Mouse (Mus musculus) layer of hippocampus, adult 9-10 months (tissue): ENCODE data around the gene Tom1.

Source experiments
- DNase-seq: peaks from one replicate; pipeline ENCODE4 v3.0.0; 2022; ENCODE audit warnings: low spot score

The Tom1 gene

DNA sequence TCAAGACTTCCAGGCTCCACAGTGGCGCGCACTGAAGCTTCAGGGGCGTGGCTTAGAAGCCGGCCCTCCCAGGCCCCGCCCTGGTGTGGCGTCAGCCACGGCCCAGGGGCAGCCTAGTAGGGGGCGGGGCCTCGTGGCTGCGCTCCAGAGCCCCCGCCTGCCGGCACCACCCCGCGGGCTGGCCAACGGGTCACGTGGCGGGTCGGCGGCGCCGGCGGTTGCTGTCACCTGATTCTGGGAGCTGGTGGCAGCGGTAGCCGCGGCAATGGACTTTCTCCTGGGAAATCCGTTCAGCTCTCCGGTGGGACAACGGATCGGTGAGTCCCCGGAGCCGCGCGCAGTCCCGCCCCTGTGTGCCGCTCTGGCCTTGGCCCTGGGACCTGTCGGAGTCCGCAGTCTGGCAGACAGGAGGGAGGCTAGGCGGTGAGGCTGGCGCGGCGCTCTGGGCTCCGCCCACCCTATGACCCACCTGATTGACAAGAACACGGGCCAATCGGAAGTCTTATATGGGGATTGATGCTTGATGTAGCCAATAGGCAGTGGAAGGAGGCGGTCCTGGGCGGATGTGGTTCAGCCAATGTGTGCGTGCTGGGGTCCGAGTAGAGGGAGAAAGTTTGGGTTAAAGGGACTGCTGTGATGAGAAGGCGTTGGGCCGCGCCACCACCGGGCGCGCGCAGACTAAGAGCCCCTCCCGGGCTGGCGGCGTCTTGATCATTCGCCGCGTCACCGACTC, at the start of gene Tom1:
Gene Tom1 (plus strand): TSS at position 195 of the 733 bp plus-strand sequence.
- DNase-seq: peak; percentile 99

DNA sequence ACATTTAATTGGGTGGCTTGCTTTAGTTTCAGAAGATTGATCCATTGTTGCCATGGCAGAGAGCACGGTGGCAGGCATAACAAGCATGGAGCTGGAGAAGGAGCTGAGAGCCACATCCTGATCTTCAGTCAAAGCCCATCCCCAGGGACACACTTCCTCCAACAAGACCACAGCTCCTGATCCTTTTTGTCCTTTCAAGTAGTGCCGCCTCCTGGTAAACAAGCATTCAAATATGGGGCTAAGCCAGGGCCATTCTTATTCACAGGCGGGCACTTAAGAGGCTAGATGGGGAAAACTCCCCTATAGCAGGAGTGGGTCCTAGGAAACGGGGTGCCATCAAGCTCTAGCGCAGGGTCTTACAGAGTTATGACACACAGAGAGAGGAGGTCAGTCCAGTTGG, 46.1 kb upstream of the Tom1 start:
- no peak for DNase-seq

DNA sequence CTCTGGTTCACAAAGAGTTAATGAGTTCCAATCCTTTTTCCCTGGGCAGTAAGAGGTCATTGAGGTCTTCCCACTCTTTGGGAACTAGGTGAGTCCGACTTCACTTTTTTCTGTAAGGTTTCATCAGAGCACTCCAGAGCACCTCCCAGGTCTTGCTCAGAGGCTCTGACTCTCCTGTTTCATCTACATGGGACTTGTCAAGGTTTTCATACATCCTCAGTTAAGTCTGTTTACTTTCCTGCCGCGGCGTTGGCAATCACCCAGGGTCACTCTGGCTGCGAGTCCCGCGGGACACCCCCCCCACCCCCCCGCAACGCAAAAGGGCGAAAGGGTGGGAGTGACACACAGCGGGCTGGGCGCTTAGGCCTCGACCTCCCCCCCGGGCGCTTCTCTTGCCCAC, 43.5 kb upstream of the Tom1 start:
- DNase-seq: no peak

DNA sequence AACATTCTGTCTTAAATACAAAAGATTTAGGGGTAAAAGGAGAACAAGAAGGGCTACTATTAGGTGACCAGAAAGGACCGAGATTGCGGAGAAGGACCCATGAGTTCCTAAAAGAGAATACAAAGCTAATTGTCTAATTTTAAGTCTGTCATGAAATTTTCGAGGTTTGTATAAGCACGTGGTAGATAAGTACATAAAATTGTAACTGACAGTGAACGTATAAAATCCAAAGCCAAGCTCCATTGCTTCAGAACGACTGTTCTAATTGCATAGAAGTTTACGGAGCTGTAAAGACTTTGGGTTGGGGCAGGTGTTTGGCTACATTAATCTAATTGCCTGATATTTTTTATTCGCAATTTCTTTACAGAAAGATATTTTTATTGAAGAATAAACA, 40.4 kb upstream of the Tom1 start, which contains the start of gene Hmgxb4:
Gene Hmgxb4 (plus strand): TSS at position 276 of the 394 bp plus-strand sequence.
- DNase-seq: no peak

DNA sequence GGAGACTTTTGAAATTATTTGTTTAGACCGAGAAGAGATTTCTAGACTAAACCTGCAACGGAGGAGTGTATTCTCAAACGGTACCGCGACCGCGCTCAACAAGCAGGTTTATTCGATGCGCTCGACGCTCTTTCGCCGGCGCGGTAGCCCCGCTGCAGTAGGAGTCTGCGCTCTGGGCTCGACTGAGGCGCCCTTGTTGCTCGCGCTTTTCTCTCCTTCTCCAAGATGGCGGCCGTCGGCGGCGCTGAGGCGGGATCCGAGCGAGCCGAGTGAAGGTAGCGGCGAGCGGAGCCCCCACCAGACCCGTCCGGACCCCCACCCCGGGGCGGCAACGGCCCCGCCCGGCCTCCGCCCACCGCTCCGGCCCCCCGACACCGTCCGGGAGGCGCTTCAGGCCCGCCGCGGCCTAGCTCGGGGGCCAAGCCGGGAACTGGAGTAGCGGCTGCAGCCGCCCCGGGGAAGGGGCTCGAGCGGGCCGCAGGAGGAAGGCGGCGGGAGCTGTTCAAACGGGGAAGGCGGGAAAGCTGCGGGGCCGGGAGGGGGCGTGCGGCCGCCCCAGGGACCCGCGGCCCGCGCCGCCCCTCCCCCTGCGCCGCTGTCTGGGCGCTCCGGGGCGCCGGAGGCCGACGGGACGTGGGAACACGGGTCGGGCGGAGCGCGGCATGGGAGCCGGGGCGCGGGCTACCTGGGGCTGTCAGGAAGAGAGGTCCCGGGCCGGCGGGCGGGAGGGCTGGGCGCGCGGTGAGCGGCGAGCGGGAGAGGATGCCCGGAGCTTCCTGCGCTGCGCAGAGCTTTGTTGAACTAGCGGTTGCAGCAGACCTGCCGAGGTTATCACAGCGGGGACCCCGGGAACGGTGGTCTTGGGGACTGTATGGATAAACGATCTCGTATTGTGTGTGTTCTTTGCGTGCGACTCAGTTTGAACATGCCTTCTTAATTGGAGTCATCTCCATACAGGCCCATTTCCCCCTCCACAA, 39.7 kb upstream of the Tom1 start:
- DNase-seq: peak; percentile 61

DNA sequence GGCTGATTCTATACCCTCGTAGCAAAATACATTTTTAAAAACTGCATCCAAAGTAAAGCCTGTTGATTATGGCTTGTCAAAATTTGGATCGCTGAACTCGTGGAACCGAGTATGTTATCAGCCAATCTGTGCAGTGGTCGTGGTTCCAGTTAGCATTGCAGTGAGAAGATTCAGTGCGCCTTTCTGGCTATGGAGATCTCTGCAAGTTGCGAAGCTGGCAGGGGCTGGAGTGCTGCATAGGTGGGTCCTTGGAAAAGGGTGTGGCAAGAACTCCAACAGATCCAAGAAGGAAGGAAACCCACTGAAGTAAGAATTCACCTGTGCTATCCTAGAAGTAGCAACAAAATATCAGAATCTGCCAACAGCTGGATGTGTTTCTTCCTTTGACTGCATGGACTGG, 39.0 kb upstream of the Tom1 start:
- no peak for DNase-seq

DNA sequence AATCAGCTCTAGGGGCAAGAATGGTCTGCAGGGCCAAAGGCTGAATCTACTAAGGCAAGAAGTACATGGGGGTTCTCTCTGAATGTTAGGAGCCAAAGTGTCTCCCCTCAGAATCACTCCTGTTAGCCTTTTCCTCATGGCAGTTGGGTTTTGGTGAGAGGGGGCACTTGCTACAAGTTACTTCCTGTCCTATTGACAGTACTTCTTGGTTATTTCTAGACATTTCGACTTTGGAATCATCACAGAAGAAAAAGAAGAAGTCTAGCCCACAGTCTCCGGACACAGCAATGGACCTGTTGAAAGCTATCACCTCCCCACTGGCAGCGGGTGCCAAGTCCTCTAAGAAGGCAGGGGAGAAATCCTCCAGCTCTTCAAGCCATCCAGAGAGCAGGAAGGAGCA, 33.1 kb upstream of the Tom1 start:
- DNase-seq: no peak

DNA sequence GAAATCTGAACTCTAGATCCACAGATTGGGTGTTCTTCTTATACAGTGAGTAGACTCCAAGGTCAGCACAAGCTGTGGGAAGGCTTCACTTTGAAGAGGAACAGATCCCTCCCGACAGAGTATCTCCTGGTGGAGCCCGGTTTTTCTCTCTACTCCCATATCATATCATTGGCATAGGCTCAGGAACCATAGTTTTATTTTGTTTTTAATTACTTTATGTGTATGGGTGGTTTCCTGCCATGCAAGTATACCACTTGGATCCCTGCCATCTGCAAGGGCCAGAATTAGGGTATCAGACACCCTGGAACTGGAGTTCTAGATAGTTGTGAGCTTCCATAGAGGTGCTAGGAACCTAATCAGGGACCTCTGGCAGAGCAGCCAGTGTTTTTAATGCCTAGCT, 24.7 kb upstream of the Tom1 start:
- DNase-seq: no peak

DNA sequence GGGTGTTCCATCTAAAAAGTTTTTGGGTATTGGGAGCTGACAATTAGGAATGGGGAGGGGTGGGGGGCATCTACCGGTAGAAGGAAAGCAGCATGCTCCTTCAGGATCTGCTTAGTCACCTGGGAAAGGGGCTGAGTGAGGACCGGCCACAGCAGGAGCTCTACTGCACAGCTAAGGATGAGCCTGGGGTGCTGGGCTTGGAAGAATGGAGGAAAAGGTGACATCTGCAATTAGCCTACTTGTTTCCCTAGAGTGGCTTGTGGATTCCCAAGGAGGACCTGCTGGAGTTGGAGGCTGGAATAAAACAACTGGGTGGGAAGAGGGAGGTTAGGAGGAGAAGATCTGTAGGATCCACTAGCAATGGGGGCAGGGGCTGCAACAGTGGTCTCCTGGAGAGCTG, 19.9 kb upstream of the Tom1 start:
- DNase-seq: no peak

DNA sequence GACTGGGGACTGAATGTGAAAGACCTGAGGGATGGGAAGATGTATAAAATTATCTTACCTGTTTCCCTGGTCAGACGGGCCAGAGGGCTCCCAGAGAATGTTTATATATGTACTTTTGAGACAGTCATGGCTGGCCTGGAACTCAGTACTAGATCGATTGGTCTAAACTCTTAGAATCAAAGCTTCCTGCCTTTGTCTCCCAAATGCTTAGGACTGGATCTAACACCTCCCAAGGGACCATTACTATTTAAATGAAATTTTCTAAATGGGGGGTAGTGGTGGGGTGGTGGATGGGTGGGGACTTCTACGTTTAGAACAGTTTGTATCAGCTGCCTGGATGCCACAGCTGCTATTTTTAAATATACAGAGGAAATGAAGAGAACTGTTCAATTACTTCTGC, 19.5 kb upstream of the Tom1 start:
- DNase-seq: no peak

DNA sequence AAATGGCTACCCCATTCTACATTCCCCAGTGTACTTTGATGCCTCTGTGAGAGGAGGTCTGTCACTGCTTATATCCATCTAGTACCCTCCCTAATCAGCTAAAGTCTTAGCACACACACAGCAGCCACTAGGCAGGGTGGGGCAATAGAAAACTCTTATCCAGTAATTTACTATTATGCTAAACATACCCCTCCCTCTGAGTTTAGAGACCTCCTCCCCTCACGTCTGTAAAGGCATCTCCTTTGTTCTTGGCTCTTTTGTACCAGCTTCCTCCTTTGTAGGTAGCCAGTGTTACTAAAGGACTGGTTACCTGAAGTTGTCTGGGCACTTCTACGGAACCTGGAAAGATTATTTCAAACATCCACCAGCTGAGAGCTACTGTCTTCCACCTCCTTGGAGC, 17.5 kb upstream of the Tom1 start:
- DNase-seq: no peak

DNA sequence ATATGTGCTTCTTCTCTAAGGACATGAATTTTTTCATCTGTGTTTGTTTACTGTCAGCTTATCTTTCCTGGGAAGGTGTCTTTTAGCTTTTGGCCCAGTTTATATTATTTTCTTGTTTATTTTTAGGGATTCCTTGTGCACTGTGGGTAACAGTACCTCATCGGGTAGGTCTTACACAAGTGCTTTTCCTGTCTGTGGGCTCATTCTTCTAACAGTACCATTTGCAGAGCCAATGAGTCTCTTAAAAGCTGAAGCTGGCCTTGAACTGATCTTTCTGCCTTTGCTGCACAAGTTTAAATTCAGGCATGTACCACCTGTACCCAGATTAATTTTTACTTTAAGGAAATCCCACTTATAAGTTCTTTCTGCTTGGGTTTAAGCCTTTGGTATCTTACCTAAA, 17.1 kb upstream of the Tom1 start:
- no peak for DNase-seq

DNA sequence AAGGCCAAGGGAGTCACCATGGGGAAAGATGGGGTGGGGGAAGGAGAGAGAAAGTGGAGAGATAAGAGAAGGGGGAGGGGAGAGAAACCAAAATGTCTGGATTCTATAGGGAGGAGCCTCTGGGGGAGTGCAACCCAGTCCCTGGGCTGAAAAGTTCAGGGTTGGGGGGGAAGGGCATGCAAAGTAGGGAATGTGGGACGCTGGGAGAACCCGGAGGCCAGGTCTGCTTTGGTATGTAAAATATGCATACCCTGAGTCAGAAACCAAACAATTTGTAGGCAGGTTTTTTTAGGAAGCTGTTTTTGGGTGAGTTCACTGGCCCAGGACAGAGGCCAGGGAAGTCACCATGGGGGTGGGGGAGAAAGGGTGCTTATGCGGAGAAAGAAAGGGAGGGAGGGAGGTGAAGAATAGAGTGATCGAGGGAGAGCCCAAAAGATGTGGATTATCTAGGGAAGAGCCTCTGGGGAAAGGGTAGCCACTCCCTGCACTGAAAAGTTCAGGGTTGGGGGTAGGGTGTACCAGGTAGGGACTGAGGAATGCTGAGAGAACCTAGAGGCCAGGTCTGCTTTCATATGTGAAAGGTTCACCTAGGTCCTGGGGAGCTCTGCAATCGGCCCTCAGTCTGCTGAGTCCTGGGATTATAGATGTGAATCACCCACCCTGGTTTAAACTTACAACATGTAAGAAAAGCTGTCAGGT, 15.1 kb upstream of the Tom1 start:
- no peak for DNase-seq

DNA sequence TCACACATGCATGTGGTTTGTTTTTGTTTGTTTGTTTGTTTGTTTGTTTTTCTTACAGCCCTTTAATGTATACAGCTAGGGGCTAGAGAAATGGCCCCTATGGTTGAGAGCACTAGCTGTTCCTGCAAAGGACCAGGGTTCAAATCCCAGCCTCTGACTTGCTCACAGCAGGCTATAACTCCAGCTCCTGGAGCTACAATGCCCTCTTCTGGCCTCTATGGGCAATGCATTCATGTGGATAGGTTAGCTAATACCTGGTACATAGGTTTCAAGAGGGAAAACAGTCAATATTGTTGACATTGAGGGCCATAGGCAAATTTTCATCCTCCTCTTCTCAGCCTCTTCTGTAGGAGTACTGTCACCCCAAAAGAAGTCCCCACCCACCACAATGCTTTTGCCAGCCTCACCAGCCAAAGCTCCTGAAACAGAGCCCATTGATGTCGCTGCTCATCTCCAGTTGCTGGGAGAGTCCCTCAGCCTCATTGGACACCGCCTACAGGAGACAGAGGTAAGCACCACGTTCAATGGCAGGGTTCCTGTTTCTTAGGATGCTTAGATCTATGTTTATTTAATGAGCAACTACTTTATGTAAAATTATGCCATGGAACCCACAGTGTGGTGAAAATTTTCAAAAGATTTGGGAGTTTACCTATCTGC, 9.7 kb upstream of the Tom1 start:
- no peak for DNase-seq

DNA sequence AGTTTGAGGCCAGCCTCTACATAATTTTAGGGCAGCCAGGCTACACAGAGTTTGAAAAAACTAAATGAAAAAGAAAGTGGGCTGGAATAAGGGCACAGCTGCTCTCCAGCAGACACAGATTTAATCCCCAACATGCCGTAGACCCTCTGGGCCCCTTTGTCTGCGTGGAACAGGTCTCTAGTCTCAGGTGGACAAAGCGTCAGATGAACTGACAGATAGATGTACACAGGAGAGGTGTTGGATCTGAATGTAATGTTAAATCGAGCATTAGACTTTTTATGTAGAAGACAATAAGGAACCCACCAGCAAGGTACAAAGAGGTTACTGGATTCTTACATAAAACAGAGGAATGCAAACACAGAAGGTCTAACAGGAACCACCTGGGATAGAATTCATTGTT, 7.7 kb upstream of the Tom1 start:
- no peak for DNase-seq

DNA sequence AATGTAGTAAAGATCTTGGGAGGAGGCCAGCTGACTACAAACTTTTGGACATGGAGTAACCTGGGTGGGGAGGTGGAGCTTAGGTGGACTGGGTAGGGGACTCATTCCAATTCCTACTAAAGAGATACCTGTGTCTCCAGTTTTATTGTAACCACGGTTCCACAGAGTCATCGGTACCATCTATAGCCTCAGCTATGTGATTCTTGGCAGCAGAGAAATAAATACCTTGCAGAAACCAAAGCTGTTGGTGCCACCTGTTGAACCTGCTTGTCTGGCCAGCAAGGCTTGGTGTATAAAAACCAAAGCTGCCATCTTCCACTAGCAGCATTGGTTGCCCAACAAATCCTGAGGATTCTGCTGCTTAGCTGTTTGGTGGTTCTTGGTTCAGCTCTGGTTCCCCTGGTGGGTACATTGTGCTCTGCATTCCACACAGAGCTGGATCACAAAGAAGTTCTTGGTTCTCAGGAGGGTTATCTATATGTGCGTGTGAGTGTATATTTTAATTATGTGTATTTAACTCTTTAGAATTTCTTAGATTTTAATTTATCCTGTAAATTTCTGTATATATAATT, 3.0 kb upstream of the Tom1 start:
- no peak for DNase-seq

DNA sequence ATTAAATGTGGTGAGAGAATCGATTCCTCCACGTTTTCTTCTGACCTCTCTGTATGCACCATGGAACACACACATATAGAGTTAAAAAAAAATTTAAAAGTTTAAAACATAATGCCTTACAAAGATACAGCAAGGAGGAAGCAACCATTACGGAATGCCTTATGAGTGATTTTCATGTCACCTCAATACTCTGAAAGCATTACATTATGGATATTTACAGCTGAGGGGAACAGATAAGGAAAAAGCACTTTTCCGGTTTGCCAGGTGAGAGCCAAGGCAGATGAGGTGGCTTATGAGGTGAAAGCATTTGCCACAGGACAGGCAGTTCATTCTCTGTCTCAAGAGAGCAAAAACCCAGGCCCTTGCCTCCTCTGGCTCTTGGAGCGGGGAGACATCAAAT, 544 bp upstream of the Tom1 start:
- no peak for DNase-seq

DNA sequence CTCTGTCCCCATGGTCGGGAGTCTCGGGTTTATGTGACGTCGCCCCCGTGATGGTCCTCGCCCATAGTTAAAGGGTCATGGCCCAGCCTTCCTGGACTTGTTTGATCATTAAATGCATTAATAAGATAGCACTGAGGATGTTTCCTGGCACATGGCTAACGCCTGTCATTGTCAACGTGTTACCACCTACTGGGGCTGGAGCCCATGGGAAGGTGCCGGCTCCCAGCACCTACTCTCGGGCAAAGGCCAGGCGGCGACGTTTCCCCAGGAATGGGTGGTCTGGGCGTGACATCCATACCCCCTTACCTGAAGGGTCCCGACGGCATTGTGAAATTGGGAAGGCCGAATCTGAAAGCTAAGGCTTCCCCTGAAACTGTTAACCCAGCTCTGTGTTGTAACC, 780 bp downstream of the Tom1 start:
- no peak for DNase-seq

DNA sequence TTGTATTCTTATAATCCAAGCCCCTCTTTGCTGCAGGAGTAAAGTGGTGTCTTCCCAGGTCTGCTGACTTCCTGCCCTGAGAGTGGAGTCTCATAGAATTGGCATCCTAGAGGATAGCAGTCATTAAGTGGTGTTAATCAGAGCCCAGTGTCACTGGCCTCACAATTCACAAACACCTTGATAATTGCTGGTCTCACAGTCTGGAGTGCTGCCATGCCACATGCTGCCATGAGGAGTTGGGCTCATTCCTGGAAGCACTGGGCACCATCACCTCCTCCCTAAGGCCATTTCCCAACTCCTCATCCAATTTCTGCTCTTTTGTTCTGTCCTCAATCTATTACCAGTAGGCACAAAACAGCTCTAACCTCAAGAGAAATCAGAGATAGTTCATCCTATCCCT, 2.1 kb downstream of the Tom1 start:
- DNase-seq: no peak

DNA sequence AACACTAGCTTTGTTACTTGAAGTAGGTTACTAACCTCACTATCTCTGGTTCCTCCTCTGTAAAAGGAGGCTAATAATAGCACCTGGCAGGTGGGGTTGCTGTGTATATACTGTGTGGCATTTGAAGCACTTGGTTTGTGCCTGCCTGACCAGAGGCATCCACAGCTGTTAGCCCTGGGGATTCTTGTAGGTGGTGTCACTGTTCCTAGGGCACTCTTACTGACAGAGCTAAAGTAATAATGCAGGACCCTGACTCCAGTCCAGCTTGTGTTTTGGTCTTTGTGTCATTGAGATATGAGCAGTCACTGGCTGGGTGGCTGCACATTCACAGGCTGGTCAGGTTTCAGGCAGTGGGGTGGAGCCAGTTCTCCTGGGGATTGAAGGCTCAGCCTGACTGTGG, 5.0 kb downstream of the Tom1 start:
- no peak for DNase-seq

DNA sequence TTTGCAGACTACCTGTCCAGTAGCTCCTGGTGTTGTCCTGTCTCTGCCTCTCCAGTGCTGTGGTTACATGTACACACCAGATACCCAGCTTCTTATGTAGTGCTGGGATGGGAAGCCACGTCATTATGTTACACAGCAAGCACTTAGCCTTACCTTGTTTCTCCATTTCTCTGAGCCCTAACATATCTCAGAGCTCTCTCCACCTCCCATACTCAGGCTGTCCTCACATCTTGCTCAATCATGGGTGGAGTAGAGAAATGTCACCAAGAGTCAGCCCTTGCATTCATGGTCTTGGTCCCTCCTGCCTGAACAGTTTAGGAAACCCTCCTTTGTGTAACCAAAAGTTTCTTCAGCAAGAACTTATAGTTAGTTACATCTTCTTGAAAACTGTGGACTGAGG, 6.2 kb downstream of the Tom1 start:
- no peak for DNase-seq

DNA sequence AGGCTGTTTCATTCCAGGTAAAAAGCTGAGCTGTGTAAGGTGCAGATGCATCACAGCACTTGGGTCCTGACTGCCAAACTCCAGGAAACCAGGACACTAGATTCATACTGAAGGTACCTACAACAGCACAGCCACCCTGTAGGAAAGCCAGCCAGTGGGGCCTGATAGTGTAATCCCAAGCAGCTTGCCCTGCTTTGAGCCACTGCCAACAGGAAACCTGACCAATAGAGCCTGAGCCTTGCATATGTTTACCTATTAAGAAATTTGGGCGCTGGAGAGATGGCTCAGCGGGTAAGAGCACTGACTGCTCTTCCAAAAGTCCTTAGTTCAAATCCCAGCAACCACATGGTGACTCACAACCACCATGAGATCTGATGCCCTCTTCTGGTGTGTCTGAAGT, 8.7 kb downstream of the Tom1 start:
- no peak for DNase-seq
